Mouse (Mus musculus) adrenal gland, postnatal 14 days (tissue): ENCODE measurements around the gene Atxn7l1. TPM values are rescaled to one million over a fixed set of nuclear protein-coding genes. Genes with fewer than 3 reads are reported as not detected.

ENCODE experiments used
- DNase-seq: peaks from one replicate; pipeline ENCODE4 v3.0.0; 2021; ENCODE audit warnings: mixed read lengths
- total RNA-seq: library from RNA; stranded (reverse); gene quantifications from 2 replicates; pipeline ENCODE4 v1.2.3, GENCODE M21; 2021

Atxn7l1 gene
- total RNA-seq, 1 experiment from 2014 or later = 26.0 TPM

DNA sequence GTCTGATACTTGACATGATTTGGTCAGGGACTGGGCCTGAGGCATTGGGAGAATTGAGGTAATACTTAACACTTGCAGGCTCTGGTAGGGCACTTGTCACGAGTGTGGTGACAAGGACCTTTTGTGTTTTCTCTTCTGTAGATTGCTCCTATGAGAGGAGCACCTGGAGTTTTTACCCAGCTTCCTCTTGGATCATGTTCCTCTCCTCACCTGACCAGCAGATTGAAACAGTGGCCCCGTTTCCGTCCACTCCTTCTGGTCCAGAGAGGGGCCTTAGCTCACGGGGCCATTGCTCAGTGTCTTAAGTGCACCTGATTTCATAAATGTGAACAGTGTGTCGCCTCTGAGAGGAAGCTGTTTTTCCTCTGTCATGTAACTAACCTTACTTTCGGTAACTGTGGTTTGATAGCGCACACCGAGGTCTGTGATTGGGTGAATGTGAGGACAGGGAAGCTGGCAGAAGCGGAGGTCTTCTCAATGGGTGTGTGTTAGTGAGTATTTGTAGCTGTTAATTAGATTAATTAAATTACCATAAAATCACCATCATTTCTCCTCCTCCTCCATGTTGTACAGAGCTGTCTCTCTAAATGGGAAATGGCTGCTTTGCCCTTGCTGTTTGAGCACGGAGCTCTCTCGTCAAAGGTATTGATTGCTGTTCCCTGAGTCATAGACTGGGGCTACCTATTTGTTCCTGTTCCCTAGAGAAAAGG, 35.1 kb downstream of the Atxn7l1 start:
- no peak for DNase-seq

DNA sequence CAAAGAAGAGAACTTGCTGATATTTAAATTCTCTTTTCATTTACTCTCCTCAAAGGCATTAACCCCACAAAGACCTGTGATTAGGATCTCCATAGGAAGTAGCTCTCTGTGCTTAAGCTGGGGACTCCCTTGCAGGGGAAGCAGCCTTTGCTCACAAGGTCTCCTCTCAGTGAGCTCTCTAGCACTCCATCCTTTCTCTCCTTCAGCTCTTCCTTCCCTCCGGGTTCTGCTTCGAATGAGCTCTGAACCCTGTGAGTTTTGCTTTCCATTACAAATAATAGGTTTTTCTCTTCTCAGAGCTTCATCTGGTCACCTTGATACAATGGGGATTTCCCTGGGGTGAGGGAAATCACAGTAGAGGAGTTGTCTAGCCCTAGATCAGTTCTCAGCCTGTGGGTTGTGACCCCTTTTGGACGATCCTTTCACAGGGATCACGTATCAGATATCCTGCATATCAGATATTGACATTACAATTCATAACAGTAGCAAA, 35.7 kb downstream of the Atxn7l1 start:
- DNase-seq = no peak

DNA sequence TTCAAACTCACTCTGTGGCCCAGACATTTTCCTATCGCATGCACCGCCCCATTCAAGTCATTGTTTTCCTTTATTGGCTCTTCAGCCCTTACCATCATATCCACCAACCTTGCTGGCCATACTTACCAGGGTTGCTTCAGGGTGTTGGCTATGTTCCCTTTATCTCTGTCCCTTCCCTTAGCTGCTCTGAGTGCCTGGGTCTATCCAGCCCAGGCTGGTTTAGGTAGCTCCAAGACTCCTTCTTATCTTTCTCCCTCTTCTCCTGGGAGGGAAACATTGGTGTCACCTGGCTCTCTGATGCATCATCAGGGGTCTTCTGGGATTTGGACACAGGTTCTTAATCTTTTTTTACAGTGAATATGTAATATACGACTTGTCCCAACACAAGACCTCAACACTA, 36.6 kb downstream of the Atxn7l1 start:
- no peak for DNase-seq

DNA sequence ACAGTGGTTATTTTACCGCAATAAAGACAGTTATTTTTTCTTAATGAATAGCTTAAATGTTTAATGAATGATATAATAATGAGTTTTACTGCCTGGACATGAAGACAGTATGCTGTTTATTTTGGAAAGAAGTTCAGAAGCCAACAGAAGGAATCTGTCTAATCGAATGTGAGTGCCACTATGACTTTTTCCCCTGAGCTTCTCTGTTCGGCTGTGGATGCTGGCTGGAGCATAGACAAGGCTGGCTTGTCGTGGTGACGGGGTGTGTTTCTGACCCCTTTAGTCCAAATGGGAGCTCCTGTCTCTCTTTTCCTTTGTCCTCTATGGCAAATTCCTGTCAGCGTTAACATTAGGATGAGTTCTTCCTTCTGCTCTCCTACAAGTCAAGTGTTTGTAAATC, 37.6 kb downstream of the Atxn7l1 start:
- DNase-seq = no peak

DNA sequence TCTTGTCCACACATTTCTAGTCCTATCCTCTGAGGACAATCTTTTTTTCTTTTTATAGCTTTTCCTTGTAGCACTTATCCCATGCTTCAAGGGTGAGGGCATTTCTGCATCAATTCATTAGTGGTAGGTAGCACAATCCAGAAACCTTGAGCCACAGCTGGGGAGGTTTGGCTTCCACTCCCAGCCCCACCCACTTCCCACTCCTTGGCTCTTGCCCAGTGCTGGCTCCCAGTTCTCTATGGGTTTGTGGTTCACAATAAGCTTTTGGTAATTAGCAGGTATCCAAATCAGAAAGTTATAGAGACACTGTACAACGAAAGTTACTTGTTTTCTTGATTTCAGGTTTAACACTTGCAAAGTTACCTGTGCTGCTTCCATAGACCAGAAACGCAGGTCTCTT, 38.8 kb downstream of the Atxn7l1 start:
- peak; percentile 42 for DNase-seq

DNA sequence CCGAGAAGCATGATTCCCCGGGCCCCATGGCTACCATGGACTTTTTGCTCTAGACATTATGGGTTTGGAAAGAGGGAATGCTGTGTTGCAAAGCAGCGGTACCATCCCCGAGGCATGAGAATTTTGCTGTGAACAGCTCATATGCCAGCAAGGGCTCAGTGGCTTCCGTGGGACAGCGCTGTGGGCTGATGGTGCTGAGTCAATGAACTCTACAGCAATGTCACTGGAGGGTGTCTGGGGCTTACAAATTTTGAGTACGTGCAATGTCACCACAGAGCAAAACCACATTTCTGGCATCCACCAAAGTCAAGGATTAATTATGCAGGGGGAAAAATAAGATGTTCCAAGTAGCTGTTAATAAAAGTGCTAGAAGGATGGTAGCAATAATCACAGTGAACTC, 42.6 kb downstream of the Atxn7l1 start:
- no peak for DNase-seq

DNA sequence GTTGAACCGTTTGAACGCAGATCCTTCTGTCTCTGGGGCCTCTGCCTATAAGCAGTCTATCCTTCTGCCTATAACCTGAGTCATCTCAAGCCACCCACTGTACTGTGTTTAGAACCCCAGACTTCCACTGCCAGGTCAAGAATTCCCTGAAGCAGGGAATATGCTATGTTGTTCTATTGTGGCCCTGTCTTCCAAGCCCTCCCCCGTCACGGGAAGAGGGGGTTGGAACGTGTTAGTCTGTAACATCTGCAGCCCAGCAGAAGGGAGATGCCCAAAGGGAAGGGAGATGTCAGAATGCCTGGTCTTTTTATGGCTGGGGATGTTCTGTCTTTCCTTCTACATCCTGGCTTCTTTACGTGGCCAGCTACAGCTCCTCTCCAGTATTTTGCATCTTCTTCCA, 43.1 kb downstream of the Atxn7l1 start:
- DNase-seq = no peak

DNA sequence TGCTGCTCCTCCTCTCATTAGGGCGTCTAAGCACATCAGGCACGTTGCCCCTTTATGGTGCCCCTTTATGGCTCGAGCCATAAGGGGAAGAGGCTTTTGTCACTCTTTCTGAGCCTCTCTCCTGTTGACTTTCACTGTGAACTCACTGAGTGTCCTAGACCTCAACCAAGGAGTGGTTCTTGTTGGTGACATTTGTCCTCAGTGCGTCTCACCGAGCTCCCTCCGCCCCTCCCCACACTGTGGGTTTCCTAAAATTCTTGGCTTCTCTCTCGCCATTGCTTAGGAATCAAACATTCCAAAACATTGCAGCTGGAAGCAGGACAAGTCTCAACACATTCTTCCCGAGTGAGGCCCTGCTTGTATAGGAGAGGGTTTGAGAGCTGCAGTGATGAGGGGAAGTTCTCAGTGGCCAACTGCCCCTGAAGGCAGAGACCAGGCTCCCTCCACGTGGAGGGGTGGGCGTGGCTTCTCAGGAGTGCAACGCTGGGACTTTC, 46.0 kb downstream of the Atxn7l1 start:
- no peak for DNase-seq

DNA sequence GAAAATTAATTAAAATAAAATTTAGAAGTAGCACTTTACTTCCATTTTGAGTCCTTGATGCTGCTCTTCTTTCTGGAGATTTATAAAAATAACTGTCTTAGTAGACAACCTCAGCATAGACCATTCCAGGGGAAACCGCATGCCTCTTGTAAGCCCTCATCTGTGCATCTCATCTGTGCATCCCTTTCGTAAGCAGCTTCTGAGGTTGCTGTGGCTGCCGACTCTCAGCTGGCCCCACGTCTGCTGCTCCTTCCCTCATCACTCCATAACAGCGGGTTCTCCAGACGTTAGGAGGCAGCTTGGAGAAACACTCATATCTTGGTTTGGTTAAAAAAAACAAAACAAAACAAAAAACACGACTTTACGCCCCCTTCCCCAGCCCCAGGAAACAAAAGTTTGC, 47.7 kb downstream of the Atxn7l1 start:
- DNase-seq = no peak

DNA sequence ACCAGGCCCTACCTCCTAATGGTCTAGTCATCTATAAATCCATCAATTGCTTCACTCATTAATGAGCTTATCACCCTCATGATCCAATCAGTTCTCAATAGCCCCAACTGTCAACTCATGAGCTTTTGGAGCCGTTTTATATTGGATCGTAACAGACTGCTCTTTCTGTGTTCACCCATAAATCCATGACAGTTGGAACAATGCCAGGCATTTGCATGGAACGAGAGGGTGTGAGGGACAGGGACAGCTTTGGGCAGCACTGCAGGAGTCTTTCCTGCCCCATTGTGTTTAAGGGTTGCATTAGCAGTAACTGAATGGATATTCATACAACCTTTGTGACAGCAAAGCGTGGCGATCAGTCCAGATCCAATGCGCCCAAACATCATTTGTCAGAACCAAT, 49.8 kb downstream of the Atxn7l1 start:
- DNase-seq = no peak

DNA sequence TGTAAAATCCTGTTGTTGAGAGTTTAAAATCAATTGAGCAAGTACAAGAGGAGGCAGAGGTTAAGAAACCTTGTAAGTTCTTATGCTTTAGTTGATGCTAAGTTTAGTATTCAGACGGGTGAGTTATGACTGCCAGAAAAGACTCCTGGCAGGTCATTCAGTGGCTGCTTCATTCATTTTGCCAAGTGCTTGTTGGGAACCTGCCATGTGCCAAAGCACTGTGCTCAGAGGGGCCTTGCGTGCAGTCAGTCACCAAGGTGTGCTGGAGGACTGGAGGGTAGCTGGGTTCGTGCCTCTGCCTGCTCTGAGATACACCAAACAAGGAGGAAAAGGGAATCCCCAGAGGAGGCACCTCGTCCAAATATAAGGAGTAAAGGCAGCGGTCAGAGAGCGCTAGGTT, 50.3 kb downstream of the Atxn7l1 start:
- no peak for DNase-seq

DNA sequence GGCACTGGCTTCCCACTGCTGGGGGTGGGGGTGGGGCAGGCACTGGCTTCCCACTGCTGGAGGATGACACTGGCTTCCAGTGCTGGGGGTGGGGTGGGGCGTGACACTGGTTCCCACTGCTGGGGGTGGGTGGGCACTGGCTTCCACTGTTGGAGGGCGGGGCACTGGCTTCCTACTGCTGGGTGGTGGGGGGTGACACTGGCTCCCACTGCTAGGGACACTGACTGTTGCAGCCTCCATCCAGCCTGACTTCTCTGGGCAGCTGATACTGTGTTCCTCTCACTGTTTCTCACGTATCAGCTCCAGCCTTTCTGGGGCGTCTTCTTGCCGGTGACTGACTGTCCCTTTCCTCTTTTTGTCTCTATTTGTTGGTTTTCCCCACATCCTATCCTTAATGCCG, 53.6 kb downstream of the Atxn7l1 start:
- DNase-seq = no peak

DNA sequence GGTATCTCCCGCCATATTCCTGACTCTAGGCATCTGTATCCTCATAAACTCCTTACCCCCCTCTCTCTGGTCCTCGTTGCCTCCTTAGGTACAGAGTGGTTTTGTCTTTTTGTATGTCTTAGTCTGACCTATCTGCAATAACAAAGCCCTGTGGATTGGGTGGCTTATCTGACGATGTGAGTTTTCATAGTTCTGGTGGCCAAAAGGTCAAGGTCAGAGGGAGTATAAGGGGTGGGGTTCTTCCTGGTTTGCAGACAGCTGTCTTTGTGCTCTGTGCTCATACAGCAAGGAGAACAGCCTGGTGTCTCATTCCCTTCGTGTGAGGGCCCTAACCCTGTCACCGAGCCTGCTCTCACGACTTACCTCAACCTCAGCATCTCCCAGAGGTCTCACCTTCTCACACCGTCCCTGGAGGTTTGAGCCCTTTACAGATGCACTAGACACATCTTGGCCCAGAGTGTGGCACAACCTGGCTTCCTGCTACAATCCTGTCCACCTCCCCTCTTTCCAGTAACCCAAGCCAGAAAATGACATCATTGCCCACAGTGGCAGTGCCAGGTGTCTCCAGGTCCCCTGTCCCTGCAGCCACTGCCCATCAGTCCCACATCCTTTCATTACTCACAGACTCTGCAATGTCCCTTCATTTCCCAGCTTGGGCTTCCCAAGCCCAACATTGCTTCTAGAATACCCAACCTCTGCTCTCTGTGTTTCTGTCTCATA, 54.2 kb downstream of the Atxn7l1 start:
- DNase-seq = no peak

DNA sequence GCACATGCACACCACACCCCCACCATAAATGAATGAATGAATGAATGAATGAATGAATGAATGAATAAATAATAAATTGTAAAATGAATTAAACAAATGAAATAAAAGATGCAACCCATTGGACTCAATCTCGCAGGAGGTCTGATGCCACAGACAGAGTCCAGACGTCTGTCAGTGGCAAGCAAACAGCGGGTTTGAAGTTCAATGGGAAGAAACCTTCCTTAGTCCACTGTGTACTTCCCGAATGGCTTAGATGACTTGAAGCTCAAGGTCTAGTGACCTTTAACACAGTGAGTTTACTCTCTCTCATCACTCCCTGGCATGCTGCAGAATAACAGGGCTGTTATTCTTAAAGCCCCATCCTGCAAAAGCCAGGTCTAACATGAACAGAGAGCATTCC, 57.8 kb downstream of the Atxn7l1 start:
- no peak for DNase-seq

DNA sequence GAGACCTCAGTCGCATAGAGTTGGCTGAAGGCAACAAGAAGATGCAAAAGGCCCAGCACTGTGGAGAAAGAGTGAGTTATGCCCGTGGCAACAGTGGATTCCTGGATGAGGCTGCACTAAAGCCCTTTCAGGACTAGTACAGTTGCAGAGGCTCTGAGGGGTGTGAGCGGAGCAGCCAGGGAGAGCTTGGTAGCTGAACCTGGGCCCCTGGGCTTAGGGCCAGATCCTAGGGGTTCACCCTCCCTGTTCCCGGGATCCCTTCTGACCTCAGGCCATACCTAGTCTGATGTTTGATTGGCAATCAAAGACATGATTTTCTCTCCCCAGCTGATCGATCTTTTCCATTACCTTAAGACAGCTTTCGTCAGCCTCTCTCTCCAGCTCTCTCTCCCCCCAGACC, 58.8 kb downstream of the Atxn7l1 start:
- DNase-seq = no peak

DNA sequence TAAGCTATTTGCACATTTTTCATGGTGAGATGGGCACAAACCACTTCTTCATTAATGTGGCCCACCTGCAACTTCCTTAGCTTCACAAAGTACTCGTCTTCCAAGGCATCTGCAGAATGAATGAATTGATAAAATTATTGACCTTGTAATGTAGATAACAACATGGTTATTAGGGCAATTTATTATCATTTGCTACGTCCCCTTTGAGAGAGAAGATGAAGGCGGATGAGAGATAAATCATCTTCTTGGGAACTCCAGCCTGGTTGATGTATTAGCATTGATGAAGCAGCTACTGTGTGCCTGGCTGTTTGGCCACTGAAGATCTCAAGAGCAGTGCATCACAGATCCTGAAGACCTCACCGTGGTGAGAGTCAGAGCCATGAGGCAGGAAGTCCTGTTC, 63.4 kb downstream of the Atxn7l1 start:
- no peak for DNase-seq

DNA sequence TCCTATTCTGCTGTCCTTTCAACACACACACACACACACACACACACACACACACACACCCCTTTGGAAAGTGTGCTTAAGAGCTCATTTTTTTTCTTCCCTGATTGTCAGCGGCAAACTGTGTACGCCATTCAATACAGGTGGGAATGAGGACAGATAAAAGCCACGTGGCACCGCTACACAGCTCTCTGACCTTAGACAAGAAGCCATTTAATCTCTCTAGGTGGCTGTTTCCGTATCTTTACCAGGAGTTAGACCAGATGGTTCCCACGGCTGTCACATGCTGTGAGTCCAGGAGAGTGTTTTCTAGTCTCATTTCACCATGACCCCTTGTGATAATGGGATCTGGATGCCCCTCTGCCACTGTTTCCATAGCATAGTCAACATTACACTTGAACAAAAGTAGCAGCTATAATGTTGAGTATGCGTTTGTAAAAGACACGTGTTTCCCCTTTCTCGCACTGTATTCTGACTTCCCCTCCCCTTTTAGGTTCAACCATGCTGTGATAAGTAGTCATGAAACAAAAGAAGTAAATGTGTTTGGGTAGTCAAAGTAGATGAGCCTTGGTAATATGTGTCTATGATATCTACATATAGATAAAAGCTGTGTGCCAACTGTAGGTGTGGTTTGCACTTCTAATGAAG, 70.8 kb downstream of the Atxn7l1 start:
- no peak for DNase-seq

DNA sequence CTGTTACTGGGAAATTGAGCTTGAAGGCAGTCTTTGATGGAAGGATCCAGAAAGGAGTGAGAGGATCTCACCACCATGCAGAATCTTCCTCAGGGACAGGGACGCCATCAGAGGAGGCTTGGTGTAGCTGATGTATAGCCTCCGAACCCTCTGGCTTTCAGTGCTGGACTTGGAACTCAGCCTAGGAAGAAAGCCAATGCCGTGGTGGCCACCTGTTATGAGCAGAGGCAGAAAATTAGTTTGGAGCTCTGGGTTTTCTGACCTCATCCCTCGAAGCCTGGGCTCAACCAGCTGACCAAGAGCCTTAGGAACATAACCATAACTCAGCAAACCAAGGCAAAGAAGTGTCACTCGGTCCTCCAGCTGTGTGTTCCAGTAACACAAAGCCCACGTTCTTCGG, 71.9 kb downstream of the Atxn7l1 start:
- no peak for DNase-seq

DNA sequence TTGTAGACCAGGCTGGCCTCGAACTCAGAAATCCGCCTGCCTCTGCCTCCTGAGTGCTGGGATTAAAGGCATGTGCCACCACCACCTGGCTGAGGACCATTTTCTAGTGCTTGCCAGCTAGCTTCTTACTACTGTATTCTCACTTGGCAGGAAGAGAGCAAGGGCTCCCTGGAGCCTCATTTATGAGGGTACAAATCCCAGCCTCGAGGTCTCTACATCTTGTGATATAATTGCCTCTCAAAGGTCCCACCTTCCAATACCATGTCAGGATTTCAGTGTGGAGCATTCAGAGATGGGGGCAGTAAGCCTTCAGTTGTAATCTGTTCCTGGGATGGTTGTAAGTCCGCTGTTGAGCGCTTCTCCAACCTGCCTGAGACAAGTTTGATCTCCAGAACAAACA, 72.6 kb downstream of the Atxn7l1 start:
- DNase-seq = no peak

DNA sequence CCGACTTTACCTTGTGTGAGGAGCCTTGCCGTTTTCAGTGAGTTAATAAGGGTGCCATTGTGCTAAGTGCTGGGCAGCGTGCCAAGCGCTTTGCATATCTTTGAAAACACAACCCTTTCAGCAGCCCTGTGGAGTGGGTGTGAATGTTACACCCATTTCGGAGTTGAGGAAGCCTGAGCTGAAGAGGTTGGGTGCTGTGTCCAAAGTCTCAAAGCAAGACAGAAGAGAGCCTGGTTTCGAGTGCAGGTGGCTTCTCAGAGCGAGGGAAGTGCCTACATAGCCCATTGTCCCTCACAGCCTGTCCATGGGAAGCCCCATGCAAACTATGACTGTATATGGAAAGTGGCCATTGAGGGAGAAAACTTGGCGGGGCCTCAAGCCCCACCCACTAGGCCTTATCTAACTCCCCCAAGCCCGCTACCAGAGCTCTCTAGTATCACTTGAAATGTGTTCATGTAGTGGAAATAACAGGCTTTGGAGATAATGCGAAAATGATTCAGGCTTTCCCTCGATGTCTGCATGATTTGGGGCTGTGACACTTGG, 73.1 kb downstream of the Atxn7l1 start:
- no peak for DNase-seq

DNA sequence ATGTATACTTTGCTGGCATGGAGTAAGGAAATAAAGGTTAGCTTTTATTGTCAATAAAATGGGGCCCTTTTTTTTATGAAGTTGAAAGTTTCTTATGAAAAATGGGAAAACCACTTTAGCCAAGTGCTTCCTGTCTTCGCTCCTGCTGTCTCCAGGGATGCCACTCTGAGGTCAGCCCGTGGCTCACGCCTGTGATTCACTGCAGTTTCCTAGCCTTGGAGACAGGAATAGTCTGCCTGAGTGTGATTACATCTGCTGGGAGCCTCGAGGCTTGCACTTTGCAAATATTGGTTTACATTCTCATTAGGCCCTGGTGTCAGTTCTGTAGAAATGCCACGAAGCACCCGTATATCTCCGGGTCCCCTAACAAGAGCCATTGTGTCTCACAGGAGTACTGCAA, 74.7 kb downstream of the Atxn7l1 start:
- peak; percentile 73 for DNase-seq

DNA sequence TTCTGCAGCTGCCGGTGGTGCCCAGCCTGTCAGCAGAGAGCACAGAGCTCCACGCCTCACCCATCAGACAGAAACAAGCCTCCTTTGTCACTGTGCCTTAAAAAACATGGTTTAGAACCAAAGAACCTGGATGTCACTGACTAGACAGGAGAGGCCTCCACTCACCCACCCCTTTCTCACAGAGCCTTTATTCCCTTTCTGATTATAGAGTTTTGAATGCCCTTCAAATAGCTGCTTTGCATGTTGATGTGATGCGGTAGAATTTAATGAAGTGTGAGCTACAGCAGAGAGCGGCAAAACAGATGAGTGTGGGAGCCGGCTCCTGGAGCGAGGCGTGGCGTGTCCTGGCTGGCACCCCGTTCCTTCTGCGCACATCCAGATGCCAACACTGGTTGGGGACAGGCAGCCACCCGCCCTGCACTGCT, 77.6 kb downstream of the Atxn7l1 start:
- DNase-seq = no peak

DNA sequence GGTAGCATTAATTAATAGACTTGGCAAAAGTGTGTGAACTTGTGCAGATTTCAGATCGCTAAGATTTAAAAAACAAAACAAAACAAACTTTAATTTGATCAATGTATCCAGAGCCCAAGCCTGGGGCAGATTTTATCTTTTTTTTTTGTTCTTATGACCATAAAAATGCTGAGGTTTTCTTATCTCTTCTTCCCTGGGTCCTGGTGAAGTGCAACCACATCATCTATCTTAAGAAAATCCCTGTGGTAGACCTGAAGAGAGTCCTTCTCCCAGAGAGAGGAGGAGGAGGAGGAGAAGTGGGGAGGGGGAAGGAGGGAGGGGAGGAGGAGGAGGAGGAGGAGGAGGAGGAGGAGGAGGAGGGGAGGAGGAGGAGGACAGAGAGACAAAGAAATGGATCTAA, 78.5 kb downstream of the Atxn7l1 start:
- no peak for DNase-seq
